27 mouse cellular contexts compared by ENCODE assay signal in genomic region chr14:46399925-46400324, GRCm38 (mm10). TPM values are rescaled to one million over a fixed set of nuclear protein-coding genes. Genes with fewer than 3 reads are reported as not detected.
A peak's percentile ranks its signal among the peaks of the same experiment; 100 is the strongest.
DNase-seq lines count a peak whose midpoint lies in the region; ATAC-seq lines count a peak whose summit lies in the region.
"Had no signal": no experiment of that assay in that cellular context is flagged by ENCODE, and none has a peak within 500 bp of the region (broad histone marks: within the 10 kb centered on the region; RNA-seq: fewer than 3 reads in every experiment).

No protein-coding gene starts in this region.

- ATAC-seq in kidney, embryonic 16.5 days (ENCODE audit: low FRiP score, low TSS enrichment), result no peak
- ATAC-seq: forebrain, embryonic 15.5 days; intestine, embryonic 16.5 days; Patski had no signal

- H3K36me3 ChIP-seq in kidney, embryonic 16.5 days (ENCODE audit: insufficient read depth, low read length), result no peaks in the 10 kb centered on the region
- H3K36me3 ChIP-seq: embryonic facial prominence, embryonic 12.5 days; forebrain, embryonic 15.5 days; heart, embryonic 13.5 days; hindbrain, embryonic 15.5 days had no signal

- no peaks in the 10 kb centered on the region for H3K9me3 ChIP-seq in kidney, embryonic 16.5 days (ENCODE audit: low read length)
- H3K9me3 ChIP-seq: embryonic facial prominence, embryonic 12.5 days; forebrain, embryonic 15.5 days; heart, embryonic 13.5 days; hindbrain, embryonic 15.5 days had no signal

- H3K4me1 ChIP-seq in kidney, embryonic 16.5 days (ENCODE audit: insufficient read depth, low read length), result peaks cover 10% of the 10 kb centered on the region; the same call in 1 of the 2 replicates

- WGBS in kidney, embryonic 16.5 days, result 83% methylated on average over 2 of the region's 2 CpGs

- H3K27ac ChIP-seq in kidney, embryonic 16.5 days (ENCODE audit: low read length), result no peak overlapping the region
- H3K27ac ChIP-seq: embryonic facial prominence, embryonic 12.5 days; forebrain, embryonic 15.5 days; heart, embryonic 13.5 days; hindbrain, embryonic 15.5 days had no signal

- H3K4me3 ChIP-seq in kidney, embryonic 16.5 days (ENCODE audit: low read length), result no peak overlapping the region
- H3K4me3 ChIP-seq: embryonic facial prominence, embryonic 12.5 days; forebrain, embryonic 15.5 days; heart, embryonic 13.5 days; hindbrain, embryonic 15.5 days had no signal

- no peak overlapping the region for H3K4me2 ChIP-seq in kidney, embryonic 16.5 days (replicated peaks; ENCODE audit: low read depth, low read length)
- H3K4me2 ChIP-seq: embryonic facial prominence, embryonic 12.5 days; forebrain, embryonic 15.5 days; heart, embryonic 13.5 days; hindbrain, embryonic 15.5 days had no signal

- DNase-seq in adrenal gland, adult (ENCODE audit: inconsistent age in 2 of 2, low spot score in 1 of 2), result peak; percentile 28 to 40
- no peak for DNase-seq in adrenal gland, postnatal 10 days
- DNase-seq in heart, adult 11 months, result peak; percentile 69
- DNase-seq in heart, adult 9 months (ENCODE audit: low spot score in 2 of 2), result no peak
- peak; percentile 27 for DNase-seq in kidney, postnatal 14 days
- DNase-seq in adipocyte (ENCODE audit: low spot score), result peak; percentile 54
- DNase-seq in frontal cortex, postnatal 10 days (ENCODE audit: low spot score in 2 of 2), result no peak
- DNase-seq: adrenal gland, postnatal 25 days; cerebellum, adult 11 months; cerebellum, adult 8-10 months; cerebellum, postnatal 14 days; gastrocnemius, postnatal 14 days; heart, postnatal 36 days had no signal

- peaks cover 24% of the 10 kb centered on the region for H3K27me3 ChIP-seq in kidney, embryonic 16.5 days (ENCODE audit: insufficient read depth, low read length)
- H3K27me3 ChIP-seq: Patski had no signal

- H3K9ac ChIP-seq in kidney, embryonic 16.5 days (replicated peaks; ENCODE audit: low read length), result no peak overlapping the region
- H3K9ac ChIP-seq: embryonic facial prominence, embryonic 12.5 days; forebrain, embryonic 15.5 days; heart, embryonic 13.5 days; hindbrain, embryonic 15.5 days had no signal

RNA-seq across cellular contexts. Expression of gene Bmp4, which starts 9.5 kb away (rescaled TPM):
- 10 to 100 TPM in 1 of 2 experiments, 1 to 10 TPM in 1; 8.6 to 10.3 TPM for total RNA-seq in adrenal gland, postnatal 10 days (2021)
- 43.0 and 43.3 TPM in 2 replicates for polyA plus RNA-seq in kidney, embryonic 16.5 days (2015; fragmentation: Nextera tagmentation; extraction: Ambion mirVana)
- polyA plus RNA-seq: C2C12 had no signal

RNA-seq across cellular contexts. Expression of gene Gm15217, which starts 20.7 kb away (rescaled TPM):
- not detected for total RNA-seq in adrenal gland, postnatal 10 days (2021)
- polyA plus RNA-seq in kidney, embryonic 16.5 days (2015; fragmentation: Nextera tagmentation; extraction: Ambion mirVana), result 0.96 and 2.6 TPM in 2 replicates
- total RNA-seq: adrenal gland, postnatal 25 days; gastrocnemius, postnatal 14 days; heart, adult 8-10 months; heart, postnatal 36 days had no signal
- polyA plus RNA-seq: brain, embryonic 14.5 days; C2C12; cortical plate, adult 2 months; forebrain, embryonic 11.5 days; forebrain, embryonic 15.5 days; heart, embryonic 13.5 days; heart, postnatal 0 days; hindbrain, embryonic 11.5 days; hindbrain, embryonic 15.5 days; Patski had no signal

Comparison
In these comparisons a context has a peak if more than half of its experiments do, and no peak if none do; other contexts are left out.
1. DNase-seq: peak in adrenal gland, adult (2 of 2), heart, adult 11 months (single experiment), kidney, postnatal 14 days (single experiment) and adipocyte (single experiment); none in adrenal gland, postnatal 10 days (single experiment), heart, adult 9 months (0 of 2) and frontal cortex, postnatal 10 days (0 of 2).